Mouse (Mus musculus) ovary, postnatal 14 days (tissue): ENCODE measurements around the gene Nars2.

Experiments used
- DNase-seq: peaks from one replicate; pipeline ENCODE4 v3.0.0; 2022; ENCODE audit warnings: low spot score

The Nars2 gene

DNA sequence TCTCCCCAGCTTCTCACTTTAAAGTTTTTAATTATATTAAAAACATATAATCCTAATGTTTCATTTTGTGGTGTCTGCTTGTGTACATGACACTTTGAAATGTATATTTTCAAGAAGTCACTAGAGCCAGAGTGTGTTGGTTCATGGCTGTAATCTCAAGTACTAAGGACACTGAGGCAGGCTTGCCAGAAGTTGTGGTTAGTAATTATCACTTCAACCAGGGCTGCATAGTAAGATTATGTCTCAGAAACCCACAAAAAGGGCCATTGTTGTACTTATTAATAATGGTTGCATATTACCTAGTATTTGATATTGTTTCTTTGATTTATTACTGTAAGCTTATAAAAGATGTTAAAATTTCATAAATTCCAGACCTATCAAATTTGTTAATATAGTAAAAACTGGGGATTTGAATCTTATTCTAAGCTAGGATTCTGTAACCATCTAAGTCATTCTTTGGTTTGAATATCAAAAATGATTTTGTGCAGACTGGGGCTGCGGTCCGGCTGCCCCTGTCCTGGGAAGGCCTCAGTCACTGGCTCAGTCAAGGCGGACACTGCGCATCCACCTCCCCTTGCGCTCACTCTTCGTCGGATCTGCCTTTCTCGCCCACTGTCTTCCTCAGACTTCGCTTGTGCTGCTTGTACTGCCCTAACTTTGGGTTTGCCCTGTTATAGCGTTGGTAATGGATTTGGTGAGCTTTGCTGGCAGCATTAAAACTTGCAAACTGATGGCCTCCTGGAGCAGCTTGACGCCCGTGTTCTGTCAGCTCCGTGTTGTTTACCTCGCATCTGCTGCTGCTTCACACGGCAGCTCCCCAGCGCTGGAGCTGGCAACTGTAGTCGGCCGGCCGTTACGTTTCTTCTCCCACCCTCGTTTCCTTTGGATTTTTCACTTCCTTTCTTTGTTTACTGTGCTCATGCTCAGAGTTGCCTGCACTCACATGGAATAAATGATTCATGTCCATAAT, 20.0 kb downstream of the Nars2 start:
- no peak for DNase-seq

GRCm38 (mm10) chr7:96972138-96972904, 21.0 kb downstream of the Nars2 start:
- DNase-seq, result no peak

GRCm38 (mm10) chr7:96975914-96976313, 24.6 kb downstream of the Nars2 start:
- DNase-seq, result no peak

DNA sequence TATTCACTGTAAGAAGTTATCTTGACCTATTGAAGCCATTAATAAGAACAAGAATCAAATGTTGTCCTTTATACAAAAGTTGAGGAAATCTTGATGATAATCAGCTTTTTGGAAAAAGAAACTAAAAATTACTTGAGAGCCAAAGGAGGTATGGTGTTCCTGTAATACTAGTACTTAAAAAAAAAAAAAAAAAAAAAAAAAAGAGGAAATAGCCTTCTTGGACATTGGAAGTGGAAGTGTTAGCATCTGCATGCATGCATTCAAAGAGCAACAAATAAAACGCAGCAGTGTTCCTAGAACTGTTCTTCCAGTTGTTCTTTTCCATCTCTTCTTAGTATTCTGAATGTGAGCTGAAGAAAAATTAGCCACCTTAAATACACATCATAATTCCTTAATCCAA, 25.9 kb downstream of the Nars2 start:
- DNase-seq, result no peak

DNA sequence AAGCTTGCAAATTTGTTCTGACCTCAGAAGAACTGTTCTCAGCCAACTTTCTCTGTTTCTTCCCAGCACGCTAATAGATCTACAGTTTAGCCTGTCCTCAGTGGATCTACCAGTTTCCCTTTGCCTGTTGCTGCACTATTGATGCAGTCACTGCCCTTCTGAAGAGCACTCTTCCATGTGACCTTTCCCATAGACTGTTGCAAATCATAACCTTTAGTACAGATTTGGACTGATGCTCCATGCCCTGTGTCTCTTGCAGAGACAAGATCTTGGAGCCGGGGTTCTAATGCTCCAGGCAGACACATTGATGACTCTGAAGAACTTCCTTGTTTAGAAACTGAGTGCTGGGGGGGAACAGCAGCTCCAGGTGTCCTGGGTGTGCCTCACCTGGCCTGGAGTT, 30.1 kb downstream of the Nars2 start:
- DNase-seq, result no peak

DNA sequence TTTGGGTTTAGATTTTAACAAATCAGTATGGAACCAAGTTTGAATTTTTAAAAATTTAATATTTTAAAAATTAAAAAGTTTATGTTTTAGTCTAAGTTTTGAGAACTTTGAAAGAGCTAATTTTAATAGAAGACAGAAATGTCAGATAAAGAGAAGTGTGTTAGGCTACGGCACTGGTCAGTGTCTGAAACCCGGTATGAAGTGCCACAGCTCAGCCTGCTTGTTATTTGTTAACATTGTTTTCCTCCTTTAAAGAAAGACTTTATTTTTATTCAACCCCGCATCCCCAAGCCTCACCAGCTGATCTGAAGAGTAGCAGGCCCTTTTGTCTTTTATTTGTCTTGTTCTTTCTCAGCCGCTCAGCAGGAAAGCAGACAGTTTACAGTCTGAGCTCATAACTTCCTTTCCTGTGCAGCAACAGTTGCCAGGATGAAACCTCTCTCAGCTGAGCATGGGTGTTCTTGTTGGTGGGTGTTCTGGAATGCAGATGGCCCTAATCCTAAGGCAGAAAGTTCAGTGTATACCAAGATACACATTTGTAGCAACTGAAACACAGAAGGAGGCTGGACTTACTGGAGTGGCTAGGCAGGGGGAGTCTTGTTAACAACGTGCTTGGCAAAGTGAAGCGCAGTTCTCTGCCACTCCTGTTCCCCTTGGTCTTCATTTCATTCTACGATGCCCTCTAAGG, 32.5 kb downstream of the Nars2 start:
- DNase-seq, result no peak

- DNase-seq, result no peak
These were observed 34.5 kb downstream of the Nars2 start for GRCm38 (mm10) chr7:96985798-96986197.

DNA sequence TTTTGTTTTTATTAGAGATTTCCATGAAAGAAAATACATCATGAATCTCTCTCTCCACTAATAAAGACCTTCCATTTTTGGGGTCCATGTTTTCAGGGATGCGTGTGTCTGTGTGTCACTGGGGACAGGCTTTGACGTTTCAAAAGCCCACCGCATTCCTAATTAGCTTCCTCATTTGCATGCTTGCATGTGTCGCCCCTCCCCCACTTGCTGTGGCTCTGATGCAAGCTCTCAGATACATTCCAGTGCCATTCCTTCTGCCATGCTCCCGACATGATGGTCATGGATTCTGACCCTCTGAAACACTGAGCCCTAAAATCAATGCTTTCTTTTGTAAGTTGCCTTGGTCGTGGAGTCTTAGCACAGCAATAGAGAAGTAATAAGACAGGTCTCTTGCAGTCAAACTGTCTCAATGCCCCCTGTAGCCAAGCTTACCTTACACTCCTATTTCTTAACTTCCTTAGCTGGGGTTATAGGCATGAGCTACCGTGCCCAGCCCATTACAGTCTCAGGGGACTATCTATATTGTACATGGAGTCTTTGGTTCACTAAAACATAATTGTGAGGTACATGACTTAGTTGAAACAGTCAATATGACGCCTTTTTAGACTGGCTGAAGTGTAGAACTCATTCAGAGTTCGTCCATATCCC, 35.6 kb downstream of the Nars2 start:
- no peak for DNase-seq

- no peak for DNase-seq
These were observed 36.4 kb downstream of the Nars2 start for GRCm38 (mm10) chr7:96987676-96988075.

GRCm38 (mm10) chr7:97012956-97013355, 61.7 kb downstream of the Nars2 start:
- peak; percentile 8 for DNase-seq

GRCm38 (mm10) chr7:97018005-97018404, 66.7 kb downstream of the Nars2 start:
- no peak for DNase-seq

DNA sequence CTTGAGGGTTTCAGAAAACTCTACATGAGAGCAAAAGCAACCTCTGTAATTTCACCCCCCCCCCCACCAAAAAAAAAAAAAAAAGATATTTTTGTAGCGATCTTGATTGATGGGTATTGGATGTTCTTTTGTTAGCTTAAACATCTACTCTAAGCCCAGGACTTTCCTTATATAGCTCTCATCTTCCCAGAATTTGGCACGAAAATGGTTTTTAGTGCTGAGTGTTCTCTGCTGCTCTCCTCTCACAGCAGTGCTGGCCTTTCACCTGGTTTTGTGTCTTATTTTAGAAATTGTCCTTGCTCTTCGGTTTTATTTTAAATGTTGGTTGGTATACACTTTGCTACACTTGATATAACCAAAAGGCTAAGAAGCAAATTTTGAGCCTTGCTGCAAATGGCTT, 67.1 kb downstream of the Nars2 start:
- DNase-seq, result no peak

DNA sequence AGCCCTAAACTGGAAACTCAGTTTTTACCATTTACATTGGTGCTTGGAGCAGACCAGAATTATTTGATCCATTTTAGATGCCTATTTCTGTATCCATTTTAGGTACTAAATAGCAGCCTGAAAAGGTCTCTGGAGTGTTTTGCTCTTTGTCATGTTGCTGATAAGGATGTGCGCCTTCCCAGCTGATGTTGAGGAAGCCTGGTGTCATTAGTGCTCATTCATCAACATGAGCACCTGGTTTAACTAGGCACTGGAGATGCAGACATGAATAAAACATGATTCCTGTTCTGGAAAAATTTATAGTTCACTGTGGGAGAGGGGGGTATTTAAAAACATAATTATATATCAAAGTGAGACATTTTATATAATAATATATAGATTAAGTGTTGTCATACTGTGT, 68.0 kb downstream of the Nars2 start:
- DNase-seq, result no peak

- no peak for DNase-seq
These were observed 75.6 kb downstream of the Nars2 start for GRCm38 (mm10) chr7:97026772-97027358.

GRCm38 (mm10) chr7:97029151-97029550, 77.8 kb downstream of the Nars2 start:
- no peak for DNase-seq

- DNase-seq, result no peak
These were observed 81.1 kb downstream of the Nars2 start for GRCm38 (mm10) chr7:97032412-97032811.

GRCm38 (mm10) chr7:97039641-97040040, 88.3 kb downstream of the Nars2 start:
- no peak for DNase-seq

DNA sequence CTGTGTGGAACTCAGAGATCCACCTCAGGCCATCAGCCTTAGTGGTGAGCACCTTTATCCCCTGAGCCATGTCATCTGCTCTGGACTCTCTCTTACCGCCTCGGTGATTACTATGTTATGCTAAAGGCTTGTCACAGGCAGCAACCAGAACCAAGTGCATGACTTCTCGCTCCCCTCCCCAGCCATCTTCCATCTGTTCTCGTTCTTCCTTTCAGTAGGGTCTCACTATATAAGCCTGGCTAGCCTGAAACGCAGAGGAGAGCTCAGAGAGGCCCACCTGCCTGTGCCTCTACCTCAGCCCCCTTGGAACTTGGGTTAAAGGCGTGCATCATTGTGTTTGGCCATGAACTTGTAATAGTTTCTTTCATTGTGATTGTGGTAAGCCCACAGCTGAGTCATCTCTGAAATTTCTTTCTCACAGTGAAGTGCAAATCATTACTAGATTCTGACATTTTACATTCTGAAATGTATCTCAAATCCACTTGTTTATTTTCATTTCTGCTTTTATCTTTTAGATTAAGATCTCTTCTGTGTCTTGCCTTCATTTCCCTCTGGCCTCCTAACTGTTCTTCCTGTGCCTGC, 90.7 kb downstream of the Nars2 start:
- no peak for DNase-seq

- DNase-seq, result no peak
These were observed 91.7 kb downstream of the Nars2 start for GRCm38 (mm10) chr7:97042981-97043380.

DNA sequence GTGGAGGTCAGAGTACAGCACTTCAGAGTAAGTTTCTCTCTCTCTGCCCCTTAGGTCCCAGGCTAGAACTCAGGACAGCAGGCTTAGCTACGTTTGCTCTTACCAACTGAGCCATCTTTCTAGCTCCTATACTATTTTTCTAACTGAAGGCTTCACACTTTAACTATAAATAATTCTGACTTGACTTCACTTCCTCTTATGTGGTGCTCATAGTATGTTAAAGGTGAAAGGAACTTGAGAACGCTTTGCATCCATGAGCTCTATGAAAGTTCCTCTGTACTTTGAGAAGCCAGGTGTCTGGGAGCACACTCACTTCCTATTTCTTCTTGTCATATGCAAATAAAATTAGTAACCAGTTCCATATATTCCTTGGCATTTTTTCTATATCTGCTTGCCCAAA, 109.7 kb downstream of the Nars2 start:
- no peak for DNase-seq

GRCm38 (mm10) chr7:97071512-97071911, 120.2 kb downstream of the Nars2 start:
- no peak for DNase-seq
